Mouse (Mus musculus) heart, embryonic 16.5 days (tissue): Measurements from ENCODE around the gene Limd2. TPM values are rescaled to one million over a fixed set of nuclear protein-coding genes. Genes with fewer than 3 reads are reported as not detected.
"Not testable (repeated sequence)": the region's sequence is repeated elsewhere in the genome, so short reads cannot be mapped to it uniquely, and the experiment has no call there.

Experiments used
- ATAC-seq: fragments of 200-750 bp; cut with Nextera tagmentation; replicated peaks from 2 replicates; pipeline ENCODE4 v1.8.0; 2017; ENCODE audit warnings: moderate number of reproducible peaks; ENCODE audit not compliant: insufficient read depth, low FRiP score; ENCODE audit errors: extremely low read depth
- H3K27ac ChIP-seq: fragments of 300-500 bp; sonication (generic); 2 replicates; pipeline ENCODE4 v1.5.1; 2014; ENCODE audit warnings: mild to moderate bottlenecking, low read length, control low read depth, moderate library complexity
- H3K27me3 ChIP-seq: fragments of 300-500 bp; sonication (generic); 2 replicates; pipeline ENCODE4 v1.6.1; 2014; ENCODE audit warnings: low read length, mixed read lengths; ENCODE audit not compliant: control insufficient read depth, insufficient read depth
- H3K36me3 ChIP-seq: fragments of 300-500 bp; sonication (generic); 2 replicates; pipeline ENCODE4 v1.6.1; 2014; ENCODE audit not compliant: control insufficient read depth, insufficient read depth
- H3K4me1 ChIP-seq: fragments of 300-500 bp; sonication (generic); 2 replicates; pipeline ENCODE4 v1.6.1; 2014; ENCODE audit warnings: low read length, mixed read lengths; ENCODE audit not compliant: control insufficient read depth, insufficient read depth
- H3K4me2 ChIP-seq: fragments of 300-500 bp; sonication (generic); 2 replicates; pipeline ENCODE4 v1.6.1; 2014; ENCODE audit warnings: low read depth, mild to moderate bottlenecking, control low read depth, low read length
- H3K4me3 ChIP-seq: fragments of 300-500 bp; sonication (generic); 2 replicates; pipeline ENCODE4 v1.5.1; 2014; ENCODE audit warnings: mild to moderate bottlenecking, control low read depth, low read length
- H3K9ac ChIP-seq: fragments of 300-500 bp; sonication (generic); 2 replicates; pipeline ENCODE4 v1.6.1; 2014; ENCODE audit warnings: low read length, control low read depth
- H3K9me3 ChIP-seq: fragments of 300-500 bp; sonication (generic); replicated peaks from 2 replicates; pipeline ENCODE4 v1.6.1; 2016; ENCODE audit warnings: low read length; ENCODE audit not compliant: control insufficient read depth
- WGBS: fragments of 180-500 bp; shearing (Covaris S2); extraction: QIAGEN DNeasy Blood & Tissue Kit; methylation state at CpG from one replicate; pipeline ENCODE4 v1.1.7; 2014; 5-methylcytosine and 5-hydroxymethylcytosine counted together
- polyA plus RNA-seq: library from polyadenylated mRNA; unstranded; fragments of >200 nt; fragmentation: Nextera tagmentation; extraction: Ambion mirVana; gene quantifications from 2 replicates; pipeline ENCODE4 v1.2.1, GENCODE M21; 2015

Limd2 gene
- polyA plus RNA-seq, 1 experiment from 2014 or later, result 107 TPM

GRCm38 (mm10) chr11:106154770-106155169 is 5.9 kb downstream of the Limd2 start:
- no peaks in the 10 kb centered on the region for H3K27me3 ChIP-seq
- H3K9me3 ChIP-seq, result no peaks in the 10 kb centered on the region
- ATAC-seq, result no peak
- H3K4me1 ChIP-seq, result peaks cover 5% of the 10 kb centered on the region
- H3K9ac ChIP-seq, result no peak overlapping the region
- 62% methylated on average over 2 of the region's 2 CpGs for WGBS
- no peak overlapping the region for H3K27ac ChIP-seq
- H3K36me3 ChIP-seq, result peaks cover 41% of the 10 kb centered on the region
- H3K4me2 ChIP-seq, result no peak overlapping the region
- H3K4me3 ChIP-seq, result no peak overlapping the region

- Histone ChIP-seq H3K4me1 (peaks cover 5% of the 10 kb centered on the region), H3K27me3 (no peaks in the 10 kb centered on the region), H3K9me3 (no peaks in the 10 kb centered on the region), H3K27ac (no peak overlapping the region), H3K9ac (no peak overlapping the region), H3K36me3 (peaks cover 47% of the 10 kb centered on the region), H3K4me3 (no peak overlapping the region), H3K4me2 (no peak overlapping the region)
- 75% methylated on average over 5 of the region's 5 CpGs for WGBS
- ATAC-seq, result no peak
Measured at GRCm38 (mm10) chr11:106154091-106154490, 6.6 kb downstream of the Limd2 start.

- H3K9me3 ChIP-seq, result no peaks in the 10 kb centered on the region
- H3K4me3 ChIP-seq, result no peak overlapping the region
- peaks cover 55% of the 10 kb centered on the region for H3K36me3 ChIP-seq
- 71% methylated on average over 8 of the region's 8 CpGs for WGBS
- no peak overlapping the region for H3K27ac ChIP-seq
- no peak overlapping the region for H3K9ac ChIP-seq
- H3K4me2 ChIP-seq, result no peak overlapping the region
- no peak for ATAC-seq
- no peaks in the 10 kb centered on the region; the same call in 1 of the 2 replicates for H3K4me1 ChIP-seq
- H3K27me3 ChIP-seq, result no peaks in the 10 kb centered on the region
Measured at GRCm38 (mm10) chr11:106152132-106152531, 8.5 kb downstream of the Limd2 start.

GRCm38 (mm10) chr11:106151219-106151618 is 9.4 kb downstream of the Limd2 start:
- Histone ChIP-seq H3K27me3 (no peaks in the 10 kb centered on the region), H3K9me3 (no peaks in the 10 kb centered on the region), H3K27ac (no peak overlapping the region), H3K9ac (no peak overlapping the region), H3K4me1 (no peaks in the 10 kb centered on the region), H3K36me3 (peaks cover 49% of the 10 kb centered on the region), H3K4me2 (no peak overlapping the region), H3K4me3 (no peak overlapping the region)
- no peak for ATAC-seq
- 81% methylated on average over 3 of the region's 3 CpGs for WGBS

- Histone ChIP-seq H3K4me3 (peak overlapping the region; percentile 20), H3K27me3 (no peaks in the 10 kb centered on the region), H3K9me3 (no peaks in the 10 kb centered on the region), H3K9ac (peak overlapping the region; percentile 60), H3K27ac (peak overlapping the region; percentile 93), H3K36me3 (peaks cover 16% of the 10 kb centered on the region), H3K4me1 (peaks cover 21% of the 10 kb centered on the region), H3K4me2 (peak overlapping the region; percentile 57)
- 11% methylated on average over 8 of the region's 8 CpGs for whole genome bisulfite sequencing
- peak; percentile 92 for ATAC-seq
Measured at GRCm38 (mm10) chr11:106134580-106135528, 25.8 kb downstream of the Limd2 start.

- Histone ChIP-seq H3K9ac (no peak overlapping the region), H3K9me3 (no peaks in the 10 kb centered on the region), H3K27me3 (no peaks in the 10 kb centered on the region), H3K4me3 (no peak overlapping the region), H3K27ac (no peak overlapping the region), H3K4me1 (peaks cover 21% of the 10 kb centered on the region), H3K36me3 (peaks cover 17% of the 10 kb centered on the region), H3K4me2 (no peak overlapping the region)
- ATAC-seq, result no peak
- WGBS, result 89% methylated on average over 5 of the region's 5 CpGs
Measured at GRCm38 (mm10) chr11:106132516-106132915, 28.1 kb downstream of the Limd2 start.

GRCm38 (mm10) chr11:106129477-106129876 is 31.2 kb downstream of the Limd2 start:
- Histone ChIP-seq H3K9ac (no peak overlapping the region), H3K27ac (no peak overlapping the region), H3K4me3 (no peak overlapping the region), H3K4me2 (no peak overlapping the region), H3K9me3 (no peaks in the 10 kb centered on the region), H3K4me1 (peaks cover 11% of the 10 kb centered on the region), H3K27me3 (no peaks in the 10 kb centered on the region), H3K36me3 (peaks cover 18% of the 10 kb centered on the region)
- no peak for ATAC-seq
- WGBS, result 63% methylated on average over 1 of the region's 1 CpGs

GRCm38 (mm10) chr11:106126727-106127373 is 33.8 kb downstream of the Limd2 start:
- not testable (repeated sequence) for H3K4me3 ChIP-seq, H3K4me1 ChIP-seq, H3K4me2 ChIP-seq, H3K27me3 ChIP-seq, ATAC-seq, H3K27ac ChIP-seq, H3K9me3 ChIP-seq, H3K9ac ChIP-seq
- H3K36me3 ChIP-seq, result peaks cover 25% of the 10 kb centered on the region
- 91% methylated on average over 4 of the region's 6 CpGs for WGBS

GRCm38 (mm10) chr11:106125827-106126226 is 34.8 kb downstream of the Limd2 start:
- peaks cover 28% of the 10 kb centered on the region for H3K36me3 ChIP-seq
- no peaks in the 10 kb centered on the region for H3K9me3 ChIP-seq
- H3K9ac ChIP-seq, result no peak overlapping the region
- WGBS, result 75% methylated on average over 1 of the region's 1 CpGs
- H3K27ac ChIP-seq, result no peak overlapping the region
- no peaks in the 10 kb centered on the region for H3K4me1 ChIP-seq
- H3K4me3 ChIP-seq, result no peak overlapping the region
- no peaks in the 10 kb centered on the region for H3K27me3 ChIP-seq
- ATAC-seq, result no peak
- no peak overlapping the region for H3K4me2 ChIP-seq
